Mouse (Mus musculus) adrenal gland, postnatal 25 days (tissue): ENCODE results near the gene Cdca4. TPM values are rescaled to one million over a fixed set of nuclear protein-coding genes. Genes with fewer than 3 reads are reported as not detected.
A peak's percentile ranks its signal among the peaks of the same experiment; 100 is the strongest.

Experiments
- DNase-seq: peaks from one replicate; pipeline ENCODE4 v3.0.0; 2021; ENCODE audit warnings: mixed read lengths
- total RNA-seq: library from RNA; stranded (reverse); gene quantifications from 2 replicates; pipeline ENCODE4 v1.2.3, GENCODE M21; 2021

Gene Cdca4
- total RNA-seq, 1 experiment from 2014 or later, result 15.9 TPM

DNA sequence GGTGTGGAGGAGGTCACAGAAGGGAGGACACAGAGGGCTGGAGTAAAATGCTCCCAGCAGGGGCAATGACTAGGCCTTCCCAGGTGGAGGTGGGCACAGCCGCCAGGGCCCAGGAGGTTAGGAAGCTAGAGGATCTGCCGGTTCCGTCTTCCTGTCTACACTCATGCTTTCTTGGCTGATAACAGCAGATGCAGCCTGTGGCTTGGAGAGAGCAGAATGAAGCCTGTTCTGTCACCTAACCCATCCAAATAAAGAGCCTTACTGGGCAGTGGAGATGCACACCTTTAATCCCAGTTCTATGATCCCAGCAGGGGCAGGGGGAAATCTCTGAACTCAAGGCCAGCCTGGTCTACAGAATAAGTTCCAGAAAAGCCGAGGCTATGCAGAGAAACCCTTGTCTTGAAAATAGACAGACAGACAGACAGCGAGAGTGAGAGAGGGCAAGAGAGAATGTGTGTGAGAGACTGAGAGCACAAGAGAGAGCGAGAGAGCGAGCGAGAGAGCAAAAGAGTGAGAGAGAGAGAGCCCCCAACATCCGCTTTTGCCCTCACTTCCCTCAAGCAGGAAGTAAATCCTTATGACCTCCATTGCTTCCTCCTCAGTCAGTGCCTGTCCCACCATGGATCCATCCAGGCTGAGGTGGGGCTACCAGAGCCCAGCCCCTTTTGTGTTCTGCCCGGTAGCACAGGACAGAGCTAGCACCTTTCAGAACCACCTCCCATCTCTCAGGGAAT lies 29.8 kb downstream of the Cdca4 start:
- no peak for DNase-seq

DNA sequence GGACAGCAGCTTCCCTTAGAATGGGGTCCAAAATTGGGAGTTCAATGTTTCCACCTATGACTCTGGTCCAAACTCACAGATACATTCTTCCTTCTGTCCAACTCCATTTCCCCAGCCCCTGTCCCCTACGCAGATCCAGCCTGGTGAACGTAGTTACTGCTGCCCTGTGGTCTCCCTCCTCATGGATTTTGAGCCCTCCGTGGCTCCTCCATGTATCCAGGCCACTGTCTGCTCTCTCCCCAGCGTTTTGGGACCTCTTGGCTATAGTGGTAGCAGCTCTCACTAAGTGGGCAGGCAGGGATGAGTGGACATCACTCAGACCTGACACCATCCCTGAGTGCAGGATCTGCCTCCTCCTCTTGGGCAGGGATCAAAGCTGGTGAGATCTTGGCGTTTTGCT lies 30.5 kb downstream of the Cdca4 start:
- DNase-seq, result no peak

- DNase-seq, result no peak
These were observed 30.9 kb downstream of the Cdca4 start for GRCm38 (mm10) chr12:112798332-112798681.

GRCm38 (mm10) chr12:112797672-112798331 lies 31.4 kb downstream of the Cdca4 start:
- peak; percentile 80 for DNase-seq

DNA sequence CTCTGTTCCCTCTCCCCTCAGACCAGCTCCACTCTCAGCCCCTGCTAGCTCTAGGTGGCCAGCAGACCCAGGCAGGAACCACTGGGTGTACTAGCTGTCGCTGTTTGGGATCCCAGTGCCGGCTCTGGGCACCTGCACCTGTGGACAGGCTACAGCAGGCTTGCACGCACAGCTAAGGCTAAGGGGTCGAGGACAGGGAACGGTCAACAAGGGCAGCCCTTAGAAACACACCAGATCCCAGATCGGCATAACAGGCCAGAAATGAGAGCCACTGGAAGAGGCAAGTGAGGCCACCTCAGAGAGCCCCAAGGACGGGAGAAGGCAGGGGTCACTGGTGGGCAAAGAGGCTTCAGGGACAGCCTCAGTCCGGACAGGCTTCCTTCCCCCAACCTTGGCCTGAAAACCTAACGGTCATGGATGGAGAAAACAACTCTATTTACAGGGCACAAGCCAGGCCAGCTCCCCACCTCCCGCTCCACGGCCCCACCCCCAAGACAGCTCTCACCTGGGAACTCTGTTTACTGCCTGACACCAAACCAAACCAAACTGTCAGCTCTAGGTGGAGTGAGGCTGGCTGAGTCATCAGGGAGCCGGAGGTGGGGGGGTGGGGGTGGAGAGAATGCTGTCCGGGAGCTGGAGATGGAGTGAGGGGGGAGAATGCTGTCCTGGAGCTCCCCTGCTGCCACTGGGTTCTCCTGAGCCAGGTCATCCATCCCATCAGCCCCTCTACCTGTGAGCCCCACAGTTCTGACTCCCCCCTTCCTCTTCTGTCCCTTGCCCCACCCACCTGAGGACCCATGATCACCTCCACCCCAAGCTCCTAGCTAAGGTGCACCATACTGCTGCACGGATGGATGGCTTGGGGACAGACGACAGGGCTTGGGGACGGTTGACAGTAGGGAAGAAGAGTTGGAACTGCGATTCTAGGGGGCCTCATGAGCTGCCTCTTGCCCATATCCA lies 32.4 kb downstream of the Cdca4 start:
- no peak for DNase-seq

DNA sequence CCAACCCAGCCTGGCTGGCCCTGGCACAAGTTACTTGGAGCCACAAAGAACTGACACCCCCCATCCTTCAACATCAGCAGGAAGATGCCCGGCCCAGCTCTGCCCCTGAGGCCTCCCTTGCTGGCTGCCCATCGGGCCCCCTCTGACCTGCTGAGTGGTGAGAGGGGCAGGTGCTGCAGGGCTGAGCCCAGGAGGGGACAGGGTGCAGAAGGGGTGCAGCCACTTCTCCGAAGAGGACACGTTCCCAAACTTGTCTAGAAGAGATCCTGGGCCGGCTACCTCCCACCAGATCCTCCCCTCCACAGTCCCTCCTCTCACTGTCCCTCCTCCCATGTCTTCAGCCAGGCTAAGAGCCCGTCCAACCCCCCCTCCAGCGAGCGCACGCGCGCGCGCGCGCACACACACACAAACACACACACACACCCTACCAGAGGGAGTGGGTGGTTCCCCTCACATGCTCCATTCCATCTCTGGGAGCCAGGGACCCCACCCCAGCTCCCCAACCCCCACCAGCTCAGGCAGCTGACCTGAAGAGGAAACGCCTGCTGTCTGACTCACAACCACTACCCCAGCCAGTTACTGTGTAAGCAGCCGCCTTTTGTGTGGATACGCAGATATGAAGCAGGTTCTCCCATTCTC lies 33.6 kb downstream of the Cdca4 start:
- DNase-seq, result no peak

DNA sequence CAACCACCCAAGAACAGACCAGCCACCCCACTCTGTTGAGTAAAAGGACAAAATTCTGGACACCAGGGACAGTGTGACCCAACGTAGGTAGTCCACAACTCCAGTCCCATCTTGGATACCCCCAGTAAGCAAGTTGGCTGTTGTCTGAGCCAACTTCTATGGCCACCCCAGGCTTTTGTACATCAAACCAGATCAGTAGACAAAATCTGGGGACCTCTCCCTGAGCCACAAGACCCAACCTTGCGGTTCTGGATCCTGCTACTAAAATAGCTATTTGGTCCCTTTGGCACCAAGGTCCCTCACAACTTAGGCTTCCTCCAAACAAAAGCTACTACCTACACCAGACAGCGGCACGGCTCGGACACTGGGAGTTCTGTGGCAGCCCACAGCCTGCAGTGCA lies 34.2 kb downstream of the Cdca4 start:
- no peak for DNase-seq

GRCm38 (mm10) chr12:112794356-112794816 lies 34.8 kb downstream of the Cdca4 start:
- DNase-seq, result no peak

DNA sequence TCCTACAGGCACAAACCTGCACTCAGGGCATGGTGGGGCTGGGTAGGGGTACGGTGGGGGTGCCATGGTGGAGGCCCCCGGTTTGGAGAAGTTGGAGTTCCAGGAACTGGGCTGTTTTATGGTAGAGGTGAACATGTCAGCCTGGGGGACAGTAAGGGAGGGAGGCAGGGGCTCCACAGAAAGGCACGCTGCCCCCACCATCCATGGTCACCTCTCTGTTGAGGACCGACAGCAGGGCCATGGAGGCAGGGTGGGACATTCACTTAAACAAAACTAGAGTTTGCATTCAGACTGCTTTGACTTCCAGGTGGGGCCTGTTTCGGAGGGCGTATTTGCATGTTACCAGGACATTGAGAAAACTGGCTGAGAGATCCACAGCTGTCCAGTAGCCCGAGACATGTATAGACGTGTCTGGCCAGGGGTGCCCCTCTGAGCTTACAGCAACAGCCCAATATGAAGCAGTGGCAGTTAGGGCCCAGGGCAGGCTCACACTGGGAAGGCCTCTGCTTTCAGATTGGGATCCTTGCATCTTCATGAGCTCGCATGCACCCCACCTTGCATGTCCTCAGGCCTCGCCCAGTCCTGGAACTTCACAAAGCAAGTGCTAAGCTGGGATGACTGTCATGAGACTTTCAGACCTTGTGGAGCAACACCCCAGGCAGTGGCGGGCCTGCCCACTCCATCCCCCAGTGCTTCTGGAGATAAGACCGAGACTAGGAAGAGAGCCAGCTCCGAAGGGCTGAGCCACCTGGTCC lies 35.4 kb downstream of the Cdca4 start:
- peak; percentile 67 for DNase-seq

GRCm38 (mm10) chr12:112791026-112791425 lies 38.2 kb downstream of the Cdca4 start:
- no peak for DNase-seq

GRCm38 (mm10) chr12:112774481-112774880 lies 54.7 kb downstream of the Cdca4 start:
- no peak for DNase-seq

DNA sequence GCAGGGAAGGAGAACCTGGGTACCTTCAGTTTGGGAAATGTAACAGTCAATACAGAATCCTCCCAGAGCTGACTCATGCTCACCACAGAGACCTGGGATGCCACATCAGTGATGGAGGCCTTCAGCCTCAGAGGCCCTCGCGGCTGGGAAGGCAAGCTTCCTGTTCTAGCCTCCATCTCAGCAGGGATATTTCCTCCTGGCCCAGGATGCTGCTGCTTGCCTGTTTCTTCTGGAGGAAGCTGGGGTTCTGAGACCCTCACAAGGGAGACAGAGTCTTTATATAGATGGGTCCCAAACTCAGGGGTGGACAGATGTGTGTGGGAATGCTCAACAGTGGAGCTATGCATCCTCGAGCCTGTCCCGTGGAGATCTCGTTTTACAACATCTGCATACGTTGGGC lies 55.2 kb downstream of the Cdca4 start:
- no peak for DNase-seq

DNA sequence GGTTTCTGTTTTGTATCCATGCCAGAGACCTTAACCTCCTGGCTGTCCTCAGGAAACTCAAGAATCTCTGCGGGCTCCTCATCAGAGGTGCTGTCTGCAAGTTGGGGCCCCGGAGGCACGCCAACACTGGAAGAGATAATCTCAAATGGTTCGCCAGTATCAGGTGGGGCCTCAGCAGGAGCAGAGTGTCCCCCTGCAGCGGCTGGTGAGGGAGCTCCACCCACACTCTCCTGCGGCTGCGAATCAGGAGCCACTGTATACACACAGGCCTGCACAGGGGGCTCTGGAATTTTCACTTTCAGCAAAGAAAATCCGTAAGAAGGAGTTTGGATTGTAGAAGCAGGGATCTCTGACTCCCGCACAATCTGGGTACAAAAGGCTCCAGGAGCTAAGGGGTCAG lies 55.9 kb downstream of the Cdca4 start:
- no peak for DNase-seq

GRCm38 (mm10) chr12:112772306-112772705 lies 56.9 kb downstream of the Cdca4 start:
- DNase-seq, result no peak

DNA sequence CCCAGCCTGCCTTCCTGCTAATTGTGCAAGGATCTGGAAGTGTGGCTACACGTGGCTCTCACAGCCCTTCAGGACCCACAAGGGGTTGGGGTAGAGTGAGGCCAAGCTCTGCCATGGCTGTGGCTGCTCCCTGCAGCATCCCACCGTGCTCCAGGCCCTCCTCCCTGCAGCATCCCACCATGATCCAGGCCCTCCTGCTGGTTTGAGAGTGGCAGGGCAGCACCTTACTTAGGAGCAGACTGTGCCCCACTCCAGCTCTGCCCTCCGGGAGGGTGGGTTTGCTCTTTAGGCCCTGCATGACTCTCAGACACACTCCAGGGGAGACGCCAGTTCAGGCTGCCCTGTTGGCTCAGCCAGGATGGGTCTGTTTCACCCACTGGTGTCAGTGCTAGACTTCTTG lies 58.8 kb downstream of the Cdca4 start:
- DNase-seq, result no peak

Other genes starting within 250 kb of the Cdca4 start
- gene Inf2, start 240.6 kb downstream of the Cdca4 start, total RNA-seq, result 32.6 and 34.1 TPM in 2 replicates
- 17.8 and 21.0 TPM in 2 replicates for gene Adssl1, start 209.4 kb downstream of the Cdca4 start, total RNA-seq
- 34.8 and 46.0 TPM in 2 replicates for gene Siva1, start 184.7 kb downstream of the Cdca4 start, total RNA-seq
- 395 and 413 TPM in 2 replicates for gene Akt1, start 154.5 kb downstream of the Cdca4 start, total RNA-seq
- gene Zbtb42, start 150.6 kb downstream of the Cdca4 start, total RNA-seq, result 7.9 and 12.8 TPM in 2 replicates
- gene Cep170b, start 109.0 kb downstream of the Cdca4 start, total RNA-seq, result 42.4 and 58.1 TPM in 2 replicates
- gene Pld4, start 68.8 kb downstream of the Cdca4 start, total RNA-seq, result 6.4 and 6.8 TPM in 2 replicates
- 5.1 and 5.7 TPM in 2 replicates for gene Ahnak2, start 26.8 kb downstream of the Cdca4 start, total RNA-seq
- gene Clba1, start 20.5 kb downstream of the Cdca4 start, total RNA-seq, result 7.7 and 10.0 TPM in 2 replicates
- 0.12 TPM in 1 of 2 replicates, not detected in the other for gene Gpr132, start 38.8 kb upstream of the Cdca4 start, total RNA-seq
- gene Jag2, start 100.4 kb upstream of the Cdca4 start, total RNA-seq, result 7.6 and 8.4 TPM in 2 replicates
- gene Nudt14, start 112.7 kb upstream of the Cdca4 start, total RNA-seq, result 26.6 and 40.7 TPM in 2 replicates
- 21.7 and 26.8 TPM in 2 replicates for gene Btbd6, start 147.1 kb upstream of the Cdca4 start, total RNA-seq
- gene Brf1, start 171.3 kb upstream of the Cdca4 start, total RNA-seq, result 65.9 and 68.8 TPM in 2 replicates
- gene Pacs2, start 185.1 kb upstream of the Cdca4 start, total RNA-seq, result 45.6 and 55.5 TPM in 2 replicates
- 0.67 TPM in 1 of 2 replicates, not detected in the other for gene Tex22, start 245.1 kb upstream of the Cdca4 start, total RNA-seq